Mouse (Mus musculus): ENCODE measurements around the gene Tmppe. TPM values are rescaled to one million over a fixed set of nuclear protein-coding genes. Genes with fewer than 3 reads are reported as not detected.

Tmppe gene
- 13.2 TPM for polyA plus RNA-seq (2017; shearing (Covaris generic))

GRCm38 (mm10) chr9:114400949-114401684 is at the start of gene Tmppe, which contains the start of gene Glb1:
Gene Tmppe (plus strand): TSS chr9:114401105.
Gene Glb1 (plus strand): TSS chr9:114401076.

GRCm38 (mm10) chr9:114389905-114390748 is 10.8 kb upstream of the Tmppe start, which contains the start of gene Crtap:
Gene Crtap (minus strand): TSS chr9:114390675.

Other genes with a start within 250 kb of the Tmppe start
- 19.6 TPM for gene Bcl2a1c, start 71.0 kb upstream of the Tmppe start, polyA plus RNA-seq (2017; shearing (Covaris generic))
- gene Crtap, start 10.4 kb upstream of the Tmppe start, polyA plus RNA-seq (2017; shearing (Covaris generic)) = 6.4 TPM
- 16.4 TPM for gene Glb1, start within 50 bp of the Tmppe start, polyA plus RNA-seq (2017; shearing (Covaris generic))
- 1.5 TPM for gene Ccr4, start 103.8 kb downstream of the Tmppe start, polyA plus RNA-seq (2017; shearing (Covaris generic))
- gene C130032M10Rik, start 114.6 kb downstream of the Tmppe start, polyA plus RNA-seq (2017; shearing (Covaris generic)) = not detected
- 0.05 TPM for gene Trim71, start 163.3 kb downstream of the Tmppe start, polyA plus RNA-seq (2017; shearing (Covaris generic))
- 53.1 TPM for gene Cnot10, start 239.1 kb downstream of the Tmppe start, polyA plus RNA-seq (2017; shearing (Covaris generic))